Mouse (Mus musculus): ENCODE results near the gene Mup21.
"Not testable (repeated sequence)": the region's sequence is repeated elsewhere in the genome, so short reads cannot be mapped to it uniquely, and the experiment has no call there.

The Mup21 gene

DNA sequence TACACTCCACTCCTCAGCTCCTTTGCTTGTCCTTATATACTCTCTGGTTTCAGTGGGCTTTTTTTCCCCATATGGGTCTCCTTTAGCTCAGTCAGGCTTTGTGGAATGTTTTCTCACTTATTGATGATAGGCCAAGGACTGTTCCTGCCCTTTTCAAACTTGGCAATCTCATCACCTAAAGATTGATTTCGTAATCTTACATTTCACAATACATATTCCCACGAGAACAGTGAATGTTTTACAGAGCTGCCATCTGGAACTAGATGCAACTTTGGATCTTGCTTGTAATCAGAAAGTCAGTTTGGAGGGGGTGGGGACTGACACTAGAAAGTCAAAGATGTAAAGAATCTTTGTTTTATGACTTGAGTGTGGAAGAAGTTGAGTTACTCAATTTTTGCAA lies at the start of gene Mup21:
Mup21 (minus strand) TSS at position 53 of the 400 bp plus-strand sequence.
- in situ Hi-C loops (cut with MboI; ENCODE audit: low sequenced_read_pairs): no loop called here

DNA sequence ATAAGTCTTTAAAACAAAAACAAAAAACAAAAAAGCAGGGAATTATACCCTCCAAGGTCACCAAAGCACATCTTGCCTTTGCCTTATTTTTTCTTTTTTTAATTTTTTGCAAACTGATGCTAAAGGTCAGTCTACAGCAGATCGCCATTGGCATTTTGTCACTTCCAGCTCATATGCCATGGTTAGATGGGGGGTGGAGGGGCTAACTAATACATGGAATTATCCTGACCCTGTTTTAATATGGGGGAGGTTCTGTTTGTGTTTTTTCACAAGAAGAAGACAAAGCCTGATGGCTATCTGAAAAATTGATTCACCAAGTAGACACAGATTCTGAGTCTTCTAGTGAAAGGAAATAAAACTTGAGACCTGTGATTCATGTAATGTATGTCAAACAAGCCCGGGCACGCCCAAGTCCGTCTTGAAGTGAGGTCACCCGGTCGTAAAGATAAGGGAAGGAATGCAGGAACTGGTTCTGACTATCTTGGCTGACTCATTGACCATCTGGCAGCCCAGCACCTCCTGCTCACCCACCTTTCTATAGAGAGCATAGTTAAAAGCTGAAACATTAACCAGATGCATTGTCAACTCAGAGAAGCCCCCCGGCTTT lies 49.4 kb upstream of the Mup21 start:
- in situ Hi-C loops (cut with MboI; ENCODE audit: low sequenced_read_pairs): no loop called here

DNA sequence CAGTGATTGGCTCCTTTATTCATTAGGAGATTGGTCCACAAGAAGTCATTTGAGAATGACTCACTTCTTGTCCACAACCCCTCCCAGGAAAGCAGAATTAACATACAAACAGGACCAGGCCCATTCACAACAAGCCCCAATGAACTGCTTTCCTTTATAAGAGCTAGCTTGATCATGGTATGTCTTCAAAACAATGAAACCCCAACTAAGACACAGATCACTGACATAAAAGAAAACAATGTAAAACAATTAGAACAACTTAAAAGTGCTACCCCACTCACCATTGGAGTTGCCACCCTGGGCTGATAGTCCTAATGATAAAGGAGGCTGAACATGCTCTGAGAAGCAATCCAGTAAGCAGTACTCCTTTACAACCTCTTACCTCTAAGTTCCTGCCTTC lies 38.1 kb upstream of the Mup21 start:
- in situ Hi-C loops (cut with MboI; ENCODE audit: low sequenced_read_pairs): no loop called here

DNA sequence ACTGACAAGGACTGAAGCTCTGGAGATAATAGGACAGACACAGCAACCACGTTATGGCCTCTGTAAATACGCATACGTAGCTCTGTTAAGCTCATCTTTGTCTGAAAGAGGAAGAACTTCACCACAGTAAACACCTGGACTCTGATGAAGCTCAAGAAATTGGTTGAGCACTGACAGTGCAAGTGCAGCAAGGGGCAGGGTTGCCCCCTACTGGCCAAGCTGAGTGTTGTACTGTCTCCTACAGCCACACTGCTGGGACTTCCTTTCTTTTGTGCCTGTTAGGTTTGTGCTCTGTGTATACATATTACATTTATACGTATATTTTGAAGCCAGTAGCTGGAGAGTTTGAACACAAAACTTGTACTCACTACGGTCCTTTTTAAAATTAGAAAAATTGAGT lies 26.6 kb upstream of the Mup21 start:
- in situ Hi-C loops (cut with MboI; ENCODE audit: low sequenced_read_pairs): no loop called here

DNA sequence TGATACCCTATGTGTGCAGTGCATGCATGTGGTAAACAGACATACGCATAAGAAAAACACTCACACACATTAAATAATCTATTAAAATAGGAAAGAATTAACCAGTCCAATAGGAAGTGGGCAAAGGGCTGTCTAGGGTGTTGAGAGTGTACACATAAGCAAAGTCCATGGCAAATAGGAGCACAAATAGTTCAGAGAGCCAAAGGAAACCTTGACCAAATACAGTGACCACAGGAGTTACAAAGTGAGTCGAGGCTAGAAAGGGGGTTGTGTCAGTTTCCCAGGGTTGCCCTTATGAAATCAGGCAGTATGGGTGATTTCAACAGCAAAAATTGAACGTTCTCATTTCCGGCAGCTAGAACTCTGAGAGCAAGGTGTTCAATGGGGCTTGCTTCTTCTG lies 23.8 kb upstream of the Mup21 start:
- in situ Hi-C loops (cut with MboI; ENCODE audit: low sequenced_read_pairs): no loop called here

DNA sequence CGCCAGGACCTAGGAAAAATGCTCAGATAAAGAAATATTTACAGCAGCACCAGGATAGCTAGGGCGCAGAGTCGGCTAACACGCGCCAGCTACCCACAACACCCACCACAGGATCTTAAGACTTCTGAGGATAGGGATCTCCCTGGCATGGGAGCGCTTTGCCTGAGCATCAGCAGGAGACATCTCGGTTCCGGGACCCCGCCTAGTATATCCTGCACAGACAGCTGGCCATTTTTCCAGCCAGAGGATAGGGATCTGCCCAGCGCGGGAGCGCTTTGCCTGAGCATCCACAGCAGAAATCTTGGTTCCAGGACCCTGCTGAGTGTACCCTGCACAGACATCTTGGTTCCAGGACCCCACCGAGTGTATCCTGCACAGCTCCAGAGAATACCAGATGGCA lies 17.0 kb upstream of the Mup21 start:
- in situ Hi-C loops (cut with MboI; ENCODE audit: low sequenced_read_pairs): not testable (repeated sequence)

DNA sequence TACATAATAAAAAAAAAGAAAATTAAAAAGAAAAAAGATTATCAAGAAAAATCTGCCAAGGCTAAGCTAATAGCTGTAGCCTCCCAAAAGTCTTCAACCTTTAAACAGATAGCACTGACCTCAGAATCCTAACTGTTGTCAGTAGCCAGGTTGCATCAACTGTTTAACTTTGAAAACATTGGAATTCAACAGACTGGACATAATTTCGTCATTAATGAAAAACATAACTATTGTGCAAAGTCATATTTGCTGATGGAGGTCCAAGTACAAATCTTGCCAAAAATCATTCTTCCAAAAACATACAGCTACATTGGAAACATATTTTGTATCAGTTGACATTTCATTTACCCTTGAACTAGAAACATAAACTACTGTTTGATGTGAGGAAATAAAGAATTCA lies 7.7 kb upstream of the Mup21 start:
- in situ Hi-C loops (cut with MboI; ENCODE audit: low sequenced_read_pairs): no loop called here

DNA sequence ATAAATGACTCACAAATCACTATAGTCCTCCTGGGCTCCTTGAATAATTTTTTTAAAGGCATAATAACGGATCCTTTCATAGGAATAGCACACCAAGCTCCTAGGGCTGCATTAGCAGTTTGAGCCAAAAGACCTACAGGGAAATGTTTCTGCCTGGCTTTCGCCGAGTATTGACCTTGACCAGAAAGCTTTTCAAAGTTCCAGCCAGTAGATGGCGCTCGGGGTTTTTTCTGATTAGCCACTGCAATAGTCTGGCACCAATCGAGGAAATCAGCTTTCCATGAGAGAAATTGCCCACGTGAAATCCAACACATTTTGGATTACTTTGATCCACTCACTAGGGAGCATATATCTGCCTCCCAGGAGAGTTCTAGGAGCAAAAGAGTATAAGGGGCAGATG lies 17.0 kb downstream of the Mup21 start:
- in situ Hi-C loops (cut with MboI; ENCODE audit: low sequenced_read_pairs): no loop called here

DNA sequence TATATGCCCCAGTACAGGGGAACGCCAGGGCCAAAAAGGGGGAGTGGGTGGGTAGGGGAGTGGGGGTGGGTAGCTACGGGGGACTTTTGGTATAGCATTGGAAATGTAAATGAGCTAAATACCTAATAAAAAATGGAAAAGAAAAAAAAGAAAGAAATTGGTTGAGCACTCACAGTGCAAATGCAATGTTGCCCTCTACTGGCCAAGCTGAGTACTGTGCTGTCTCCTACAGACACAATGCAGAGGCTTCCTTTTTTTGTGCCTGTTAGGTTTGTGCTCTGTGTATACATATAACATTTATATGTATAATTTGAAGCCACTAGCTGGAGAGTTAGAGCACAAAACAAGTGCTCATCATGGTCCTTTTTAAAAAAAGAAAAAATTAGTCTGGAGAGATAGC lies 47.3 kb downstream of the Mup21 start:
- in situ Hi-C loops (cut with MboI; ENCODE audit: low sequenced_read_pairs): not testable (repeated sequence)

All from CH12F3 (cell line).